ENCODE assay signal across 8 mouse cellular contexts in the genomic region with DNA sequence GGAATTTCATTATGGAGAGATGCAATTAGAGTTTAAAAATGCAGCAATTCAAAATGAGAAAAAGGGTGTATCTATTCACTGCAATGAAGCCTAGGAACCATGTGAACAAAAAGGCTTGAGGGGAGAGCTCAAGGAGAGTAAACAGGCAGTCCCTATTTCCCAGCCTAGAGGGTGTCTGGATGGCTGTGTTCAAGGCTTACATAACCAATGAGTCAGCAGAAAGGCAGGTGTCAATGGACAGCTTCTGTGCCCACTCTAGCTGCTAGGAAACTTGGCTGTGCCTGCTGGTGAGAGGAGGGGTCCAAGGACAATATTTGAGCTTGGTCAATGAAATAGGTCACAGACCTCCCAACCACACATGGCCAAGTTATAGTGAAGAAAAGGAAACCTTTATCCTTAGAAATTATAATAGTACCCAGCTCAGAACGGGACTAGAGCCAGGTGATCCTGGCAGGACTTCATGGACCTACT.
DNase-seq lines count a peak whose midpoint lies in the region; TF ChIP-seq lines count a peak whose summit lies in the region.

No protein-coding gene starts in this region.

- peak; percentile 65 for DNase-seq in gastrocnemius, adult 2 months
- no peak for DNase-seq in gastrocnemius, postnatal 14 days
- peak; percentile 77 for DNase-seq in right cerebral cortex, adult 18-20 months
- DNase-seq in right cerebral cortex, postnatal 14 days: no peak
- DNase-seq in frontal cortex, postnatal 25 days (ENCODE audit: low spot score in 2 of 2): peak; percentile 12 to 37
- DNase-seq in left cerebral cortex, adult 8-10 months (ENCODE audit: low spot score in 2 of 2): peak; percentile 43 to 83
- no peak for DNase-seq in natural killer cell, adult 2 months (ENCODE audit: low spot score in 2 of 2)
- DNase-seq in thymus, adult 18-20 months: no peak

- peak overlapping the region; percentile 84 for H3K27ac ChIP-seq in gastrocnemius, adult 2 months

- intact Hi-C loops in gastrocnemius, adult 2 months (cut with DNase I): no loop called here
- intact Hi-C loops in gastrocnemius, postnatal 14 days (cut with DNase I; ENCODE audit: low total_unique reads): no loop called here

- peak; percentile 5; the same call in 1 of the 2 replicates for TF ChIP-seq CTCF in gastrocnemius, adult 2 months (IDR thresholded peaks at IDR 0.05)

- peak overlapping the region; percentile 42 for H3K4me3 ChIP-seq in gastrocnemius, adult 2 months

Comparison
In these comparisons a context has a peak if more than half of its experiments do, and no peak if none do; other contexts are left out.
1. DNase-seq: peak in gastrocnemius, adult 2 months (single experiment), right cerebral cortex, adult 18-20 months (single experiment), frontal cortex, postnatal 25 days (2 of 2) and left cerebral cortex, adult 8-10 months (2 of 2); none in gastrocnemius, postnatal 14 days (single experiment), right cerebral cortex, postnatal 14 days (single experiment), natural killer cell, adult 2 months (0 of 2) and thymus, adult 18-20 months (0 of 2).